Mouse (Mus musculus) liver, postnatal 0 days (tissue): ENCODE measurements at regions not wholly inside any gene's neighbourhood (a gene's known extent, or its start where the extent isn't known, plus 50 kb on each side); places are given as distances from the start of the nearest gene placed in this dataset.

Experiments used
- ATAC-seq: fragments of 200-750 bp; cut with Nextera tagmentation; 2 replicates; pipeline ENCODE4 v1.8.0; 2017; ENCODE audit warnings: mild to moderate bottlenecking, moderate library complexity
- DNase-seq: peaks from one replicate; pipeline ENCODE4 v3.0.0-alpha.2; 2016
- H3K27ac ChIP-seq: fragments of 300-500 bp; sonication (generic); 2 replicates; pipeline ENCODE4 v1.5.1; 2014; ENCODE audit warnings: antibody characterized with exemption, moderate library complexity, mild to moderate bottlenecking, low read depth
- H3K27me3 ChIP-seq: fragments of 300-500 bp; sonication (generic); 2 replicates; pipeline ENCODE4 v1.6.1; 2014; ENCODE audit warnings: low read length, control low read depth, mixed read lengths; ENCODE audit not compliant: insufficient read depth
- H3K36me3 ChIP-seq: fragments of 300-500 bp; sonication (generic); replicated peaks from 2 replicates; pipeline ENCODE4 v1.6.1; 2014; ENCODE audit warnings: mild to moderate bottlenecking, control low read depth, low read length, moderate library complexity, mixed read lengths; ENCODE audit not compliant: insufficient read depth
- H3K4me1 ChIP-seq: fragments of 300-500 bp; sonication (generic); 2 replicates; pipeline ENCODE4 v1.6.1; 2014; ENCODE audit warnings: antibody characterized with exemption, mild to moderate bottlenecking, control low read depth; ENCODE audit not compliant: insufficient read depth
- H3K4me2 ChIP-seq: fragments of 300-500 bp; sonication (generic); 2 replicates; pipeline ENCODE4 v1.6.1; 2014; ENCODE audit warnings: low read depth, mild to moderate bottlenecking, low read length, moderate library complexity, mixed read lengths
- H3K4me3 ChIP-seq: fragments of 300-500 bp; sonication (generic); 2 replicates; pipeline ENCODE4 v1.5.1; 2014; ENCODE audit warnings: low read depth, low read length
- H3K9ac ChIP-seq: fragments of 300-500 bp; sonication (generic); replicated peaks from 2 replicates; pipeline ENCODE4 v1.6.1; 2014; ENCODE audit warnings: mild to moderate bottlenecking, moderate library complexity
- H3K9me3 ChIP-seq: fragments of 300-500 bp; sonication (generic); 2 replicates; pipeline ENCODE4 v1.6.1; 2016; ENCODE audit warnings: mild to moderate bottlenecking, control low read depth, low read length, mixed read lengths
- CTCF ChIP-seq: sonication (generic); IDR thresholded peaks from 2 replicates; pipeline ENCODE4 v1.5.1; 2016; ENCODE audit warnings: antibody characterized with exemption, low read depth
- EP300 ChIP-seq: IDR thresholded peaks from 2 replicates; pipeline ENCODE4 v1.6.1; 2016; ENCODE audit warnings: antibody characterized with exemption, low read depth, mild to moderate bottlenecking
- WGBS: fragments of 180-500 bp; shearing (Covaris S2); extraction: QIAGEN DNeasy Blood & Tissue Kit; methylation state at CpG from one replicate; pipeline ENCODE4 v1.1.7; 2014; ENCODE audit not compliant: insufficient replicate concordance; 5-methylcytosine and 5-hydroxymethylcytosine counted together

- H3K4me1 ChIP-seq = no peaks in the 10 kb centered on the region
- TF ChIP-seq EP300 (no peak), CTCF (peak; percentile 21; the same call in 1 of the 2 replicates)
- WGBS = 61% methylated on average over 1 of the region's 1 CpGs
- H3K4me2 ChIP-seq = no peak overlapping the region
- DNase-seq (no peak), ATAC-seq (no peak)
- no peaks in the 10 kb centered on the region for H3K9me3 ChIP-seq
- H3K4me3 ChIP-seq = no peak overlapping the region
- no peaks in the 10 kb centered on the region for H3K36me3 ChIP-seq
- H3K9ac ChIP-seq = no peak overlapping the region
- H3K27me3 ChIP-seq = no peaks in the 10 kb centered on the region
- H3K27ac ChIP-seq = no peak overlapping the region
Observed at GRCm38 (mm10) chr10:15172558-15172957, 454.5 kb upstream of the Gje1 start.

GRCm38 (mm10) chr10:15140703-15141102 is 422.7 kb upstream of the Gje1 start:
- Histone ChIP-seq H3K27me3 (no peaks in the 10 kb centered on the region), H3K9ac (no peak overlapping the region), H3K27ac (no peak overlapping the region), H3K36me3 (no peaks in the 10 kb centered on the region), H3K4me2 (no peak overlapping the region), H3K4me3 (no peak overlapping the region), H3K4me1 (no peaks in the 10 kb centered on the region), H3K9me3 (no peaks in the 10 kb centered on the region)
- ATAC-seq (no peak), DNase-seq (no peak)
- 59% methylated on average over 2 of the region's 2 CpGs for WGBS
- TF ChIP-seq EP300 (no peak), CTCF (no peak)
